Mouse (Mus musculus): ENCODE measurements around the gene Ispd. TPM values are rescaled to one million over a fixed set of nuclear protein-coding genes. Genes with fewer than 3 reads are reported as not detected.

Gene Ispd
- polyA plus RNA-seq, 1 experiment from 2014 or later, result 5.2 TPM

DNA sequence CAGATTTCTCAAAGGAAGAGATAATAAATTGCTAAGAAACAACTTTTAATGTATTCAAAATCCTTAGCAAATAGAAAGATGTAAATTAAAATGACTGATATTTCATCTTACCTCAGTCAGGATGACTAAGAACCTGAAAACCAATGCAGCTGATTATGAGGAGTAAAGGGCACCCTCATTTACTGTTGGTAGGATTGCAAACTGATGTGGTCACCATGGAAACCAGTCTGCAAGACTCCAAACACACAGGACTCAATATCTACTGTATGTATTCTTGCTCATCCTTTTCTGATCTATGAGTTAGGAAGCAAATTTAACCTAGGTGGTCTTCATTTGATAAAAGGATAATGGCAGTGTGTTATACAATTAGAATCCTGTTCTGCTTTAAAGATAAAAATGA lies 246.0 kb downstream of the Ispd start:
- Histone ChIP-seq H3K27ac (ENCODE audit: low read depth, low read length) (no peak overlapping the region), H3K9ac (ENCODE audit: low read depth, low read length) (no peak overlapping the region), H3K9me3 (ENCODE audit: control insufficient read depth) (no peaks in the 10 kb centered on the region), H3K27me3 (replicated peaks; ENCODE audit: control insufficient read depth, insufficient read depth, low read length) (no peaks in the 10 kb centered on the region), H3K4me2 (replicated peaks; ENCODE audit: low read depth) (no peak overlapping the region), H3K36me3 (ENCODE audit: control insufficient read depth, insufficient read depth) (no peaks in the 10 kb centered on the region), H3K4me1 (replicated peaks; ENCODE audit: control insufficient read depth, insufficient read depth, low read length) (no peaks in the 10 kb centered on the region), H3K4me3 (ENCODE audit: low read depth, low read length) (no peak overlapping the region)
- TF ChIP-seq CTCF (IDR thresholded peaks at IDR 0.05; ENCODE audit: low read depth), result no peak
- ATAC-seq, result no peak

DNA sequence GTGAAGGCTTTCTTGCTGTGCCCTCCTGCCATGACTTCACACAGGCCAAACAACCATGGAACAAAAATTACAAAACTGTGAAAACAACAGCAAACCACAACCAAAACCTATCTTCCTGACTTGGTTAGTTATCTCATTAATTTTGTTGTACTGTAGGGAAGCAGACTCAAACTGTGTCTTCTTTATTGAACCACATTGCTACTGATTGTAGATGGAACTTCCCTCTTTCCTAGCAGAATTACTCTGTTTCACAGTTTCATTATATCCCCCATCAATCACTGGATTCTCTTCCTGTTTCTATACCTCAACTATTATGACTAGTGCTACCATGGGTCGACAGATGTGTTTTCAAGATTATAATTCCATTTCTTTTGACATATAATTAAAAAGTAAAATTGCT lies 251.2 kb downstream of the Ispd start:
- 79% methylated on average over 1 of the region's 1 CpGs for WGBS
- H3K36me3 ChIP-seq (ENCODE audit: control insufficient read depth, insufficient read depth), result no peaks in the 10 kb centered on the region
- H3K9me3 ChIP-seq (ENCODE audit: control insufficient read depth), result no peaks in the 10 kb centered on the region
- no peak overlapping the region for H3K4me3 ChIP-seq (ENCODE audit: low read depth, low read length)
- ATAC-seq, result no peak
- H3K27ac ChIP-seq (ENCODE audit: low read depth, low read length), result no peak overlapping the region
- no peak overlapping the region for H3K4me2 ChIP-seq (replicated peaks; ENCODE audit: low read depth)
- H3K4me1 ChIP-seq (replicated peaks; ENCODE audit: control insufficient read depth, insufficient read depth, low read length), result no peaks in the 10 kb centered on the region
- no peak for TF ChIP-seq CTCF (IDR thresholded peaks at IDR 0.05; ENCODE audit: low read depth)
- no peaks in the 10 kb centered on the region for H3K27me3 ChIP-seq (replicated peaks; ENCODE audit: control insufficient read depth, insufficient read depth, low read length)
- H3K9ac ChIP-seq (ENCODE audit: low read depth, low read length), result no peak overlapping the region

DNA sequence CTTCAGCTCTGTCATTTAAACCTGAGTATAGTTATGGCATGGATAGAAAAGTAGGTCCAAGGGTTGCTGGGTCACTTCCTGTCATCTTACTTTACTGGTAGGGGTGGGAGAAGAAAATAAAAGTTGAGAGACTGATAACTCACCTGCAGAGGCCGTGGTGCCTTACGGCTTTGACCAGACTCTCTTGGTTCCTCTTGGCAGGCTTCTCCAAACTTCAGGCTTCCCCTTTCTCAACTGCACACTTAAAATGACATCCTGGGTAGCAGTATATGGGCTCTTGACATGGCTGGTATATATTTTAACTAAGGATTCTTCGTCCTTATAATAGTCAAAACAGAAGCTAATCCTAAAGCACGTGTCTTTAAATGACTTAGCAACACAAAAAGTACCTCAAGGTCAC lies 266.3 kb downstream of the Ispd start:
- Histone ChIP-seq H3K4me1 (replicated peaks; ENCODE audit: control insufficient read depth, insufficient read depth, low read length) (no peaks in the 10 kb centered on the region), H3K9ac (ENCODE audit: low read depth, low read length) (no peak overlapping the region), H3K36me3 (ENCODE audit: control insufficient read depth, insufficient read depth) (no peaks in the 10 kb centered on the region), H3K27ac (ENCODE audit: low read depth, low read length) (no peak overlapping the region), H3K4me2 (replicated peaks; ENCODE audit: low read depth) (no peak overlapping the region), H3K27me3 (replicated peaks; ENCODE audit: control insufficient read depth, insufficient read depth, low read length) (no peaks in the 10 kb centered on the region), H3K4me3 (ENCODE audit: low read depth, low read length) (no peak overlapping the region), H3K9me3 (ENCODE audit: control insufficient read depth) (no peaks in the 10 kb centered on the region)
- WGBS, result 83% methylated on average over 4 of the region's 4 CpGs
- no peak for TF ChIP-seq CTCF (IDR thresholded peaks at IDR 0.05; ENCODE audit: low read depth)
- ATAC-seq, result no peak

DNA sequence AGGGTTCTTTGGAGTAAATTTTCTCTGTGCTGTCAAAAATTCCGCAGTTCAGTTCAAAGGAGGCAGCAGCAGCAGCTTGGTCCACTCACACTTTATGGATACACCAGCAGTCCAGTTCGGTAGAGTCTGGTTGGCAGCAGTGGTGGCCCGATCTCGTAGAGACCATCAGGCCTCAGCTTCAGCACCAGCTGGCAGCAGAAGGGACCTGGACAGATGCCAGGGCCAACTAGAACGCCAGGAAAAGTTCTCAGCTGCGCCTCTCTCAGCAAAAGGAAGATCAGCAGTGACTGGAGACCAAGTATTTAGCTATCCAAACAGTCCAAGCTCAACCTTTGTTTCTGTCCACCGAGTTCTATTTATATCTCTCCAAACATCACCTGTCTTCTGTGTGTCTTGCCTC lies 281.2 kb downstream of the Ispd start:
- Histone ChIP-seq H3K9me3 (ENCODE audit: control insufficient read depth) (no peaks in the 10 kb centered on the region), H3K9ac (ENCODE audit: low read depth, low read length) (no peak overlapping the region), H3K4me2 (replicated peaks; ENCODE audit: low read depth) (no peak overlapping the region), H3K27me3 (replicated peaks; ENCODE audit: control insufficient read depth, insufficient read depth, low read length) (no peaks in the 10 kb centered on the region), H3K36me3 (ENCODE audit: control insufficient read depth, insufficient read depth) (no peaks in the 10 kb centered on the region), H3K27ac (ENCODE audit: low read depth, low read length) (no peak overlapping the region), H3K4me1 (replicated peaks; ENCODE audit: control insufficient read depth, insufficient read depth, low read length) (no peaks in the 10 kb centered on the region), H3K4me3 (ENCODE audit: low read depth, low read length) (no peak overlapping the region)
- WGBS, result 65% methylated on average over 7 of the region's 7 CpGs
- no peak for ATAC-seq
- no peak for TF ChIP-seq CTCF (IDR thresholded peaks at IDR 0.05; ENCODE audit: low read depth)

DNA sequence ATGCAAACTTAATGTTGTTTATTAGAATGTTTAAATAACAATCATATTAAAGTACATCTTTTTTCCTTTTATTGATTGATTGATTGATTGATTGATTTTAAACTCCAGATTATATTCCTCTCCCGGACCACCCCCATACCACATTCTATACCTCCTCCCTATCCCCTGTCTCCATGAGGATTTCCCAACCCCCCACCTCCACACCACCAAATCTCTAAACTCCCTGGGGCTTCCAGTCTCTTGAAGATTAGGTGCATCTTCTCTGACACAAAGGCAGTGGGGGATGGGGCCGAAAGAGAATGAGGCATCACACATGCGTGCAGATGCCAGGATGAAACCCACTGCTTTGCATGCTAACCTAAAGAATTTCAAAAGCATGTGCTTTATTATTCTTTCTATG lies 283.5 kb downstream of the Ispd start:
- Histone ChIP-seq H3K36me3 (ENCODE audit: control insufficient read depth, insufficient read depth) (no peaks in the 10 kb centered on the region), H3K27me3 (replicated peaks; ENCODE audit: control insufficient read depth, insufficient read depth, low read length) (no peaks in the 10 kb centered on the region), H3K4me1 (replicated peaks; ENCODE audit: control insufficient read depth, insufficient read depth, low read length) (no peaks in the 10 kb centered on the region), H3K27ac (ENCODE audit: low read depth, low read length) (no peak overlapping the region), H3K4me2 (replicated peaks; ENCODE audit: low read depth) (no peak overlapping the region), H3K9me3 (ENCODE audit: control insufficient read depth) (no peaks in the 10 kb centered on the region), H3K9ac (ENCODE audit: low read depth, low read length) (no peak overlapping the region), H3K4me3 (ENCODE audit: low read depth, low read length) (no peak overlapping the region)
- WGBS, result 83% methylated on average over 3 of the region's 3 CpGs
- ATAC-seq, result no peak
- no peak for TF ChIP-seq CTCF (IDR thresholded peaks at IDR 0.05; ENCODE audit: low read depth)

DNA sequence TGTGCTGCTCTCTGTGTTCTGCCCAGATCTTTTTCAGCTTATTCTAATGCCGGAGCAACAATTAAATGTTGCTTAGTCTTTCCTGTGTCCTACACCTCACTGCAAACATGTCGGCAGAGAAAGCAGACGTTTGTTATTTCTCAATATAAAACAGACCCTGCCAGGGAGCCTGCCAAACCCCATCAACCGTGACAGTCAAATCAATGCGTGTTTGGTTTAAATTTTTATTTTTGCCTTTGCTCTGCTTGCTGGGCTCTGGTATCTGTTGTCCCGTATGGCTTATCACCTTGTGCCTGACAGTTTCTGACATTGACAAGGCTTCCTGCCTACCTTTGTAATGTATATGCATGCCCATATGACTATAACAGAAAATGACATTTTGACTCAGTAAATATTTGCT lies 285.5 kb downstream of the Ispd start:
- no peak for ATAC-seq
- Histone ChIP-seq H3K4me3 (ENCODE audit: low read depth, low read length) (no peak overlapping the region), H3K27ac (ENCODE audit: low read depth, low read length) (no peak overlapping the region), H3K9ac (ENCODE audit: low read depth, low read length) (no peak overlapping the region), H3K4me2 (replicated peaks; ENCODE audit: low read depth) (no peak overlapping the region), H3K27me3 (replicated peaks; ENCODE audit: control insufficient read depth, insufficient read depth, low read length) (no peaks in the 10 kb centered on the region), H3K4me1 (replicated peaks; ENCODE audit: control insufficient read depth, insufficient read depth, low read length) (no peaks in the 10 kb centered on the region), H3K36me3 (ENCODE audit: control insufficient read depth, insufficient read depth) (no peaks in the 10 kb centered on the region), H3K9me3 (ENCODE audit: control insufficient read depth) (no peaks in the 10 kb centered on the region)
- no peak for TF ChIP-seq CTCF (IDR thresholded peaks at IDR 0.05; ENCODE audit: low read depth)
- 51% methylated on average over 6 of the region's 6 CpGs for WGBS

DNA sequence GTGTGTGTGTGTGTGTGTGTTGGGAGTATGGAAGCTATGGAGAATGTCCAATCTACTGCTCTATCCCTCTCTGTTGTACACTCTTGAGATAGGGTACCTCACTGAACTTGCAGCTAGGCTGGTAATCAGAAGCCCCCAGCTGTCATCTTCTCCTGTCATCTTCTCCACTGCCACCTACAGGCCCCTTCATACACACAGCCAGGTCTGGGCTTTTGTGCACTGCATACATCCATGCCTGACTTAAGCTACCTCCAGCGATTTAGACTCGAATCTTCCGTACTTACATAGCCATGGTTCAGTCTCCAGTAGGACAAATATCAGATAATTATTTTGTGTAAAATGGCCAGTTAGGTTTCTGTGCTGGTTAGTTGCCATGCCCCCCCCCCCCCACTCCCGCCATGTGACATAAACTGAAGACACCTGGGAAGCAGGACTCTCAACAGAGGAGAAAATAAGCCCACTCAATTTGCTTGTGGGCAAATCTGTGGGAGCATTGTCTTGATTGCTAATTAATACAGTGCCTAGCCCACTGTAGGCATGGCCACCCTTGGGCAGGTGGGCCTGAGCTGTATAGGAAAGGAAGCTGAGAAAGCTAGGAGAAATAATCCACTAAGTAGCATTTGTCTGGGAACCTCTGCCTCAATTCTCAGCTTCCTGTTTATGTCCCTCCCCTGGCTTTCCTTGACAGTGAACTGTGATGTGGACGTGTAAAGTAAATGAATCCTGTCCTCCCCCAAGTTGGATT lies 289.1 kb downstream of the Ispd start:
- H3K27ac ChIP-seq (ENCODE audit: low read depth, low read length), result no peak overlapping the region
- no peaks in the 10 kb centered on the region for H3K27me3 ChIP-seq (replicated peaks; ENCODE audit: control insufficient read depth, insufficient read depth, low read length)
- no peak for ATAC-seq
- H3K9ac ChIP-seq (ENCODE audit: low read depth, low read length), result no peak overlapping the region
- no peaks in the 10 kb centered on the region for H3K9me3 ChIP-seq (ENCODE audit: control insufficient read depth)
- no peak for TF ChIP-seq CTCF (IDR thresholded peaks at IDR 0.05; ENCODE audit: low read depth)
- H3K4me2 ChIP-seq (replicated peaks; ENCODE audit: low read depth), result no peak overlapping the region
- WGBS, result 78% methylated on average over 5 of the region's 5 CpGs
- H3K4me3 ChIP-seq (ENCODE audit: low read depth, low read length), result no peak overlapping the region
- H3K36me3 ChIP-seq (ENCODE audit: control insufficient read depth, insufficient read depth), result no peaks in the 10 kb centered on the region
- no peaks in the 10 kb centered on the region for H3K4me1 ChIP-seq (replicated peaks; ENCODE audit: control insufficient read depth, insufficient read depth, low read length)
